Mouse (Mus musculus): ENCODE data around the gene Enam.
"Not testable (repeated sequence)": the region's sequence is repeated elsewhere in the genome, so short reads cannot be mapped to it uniquely, and the experiment has no call there.

The Enam gene

DNA sequence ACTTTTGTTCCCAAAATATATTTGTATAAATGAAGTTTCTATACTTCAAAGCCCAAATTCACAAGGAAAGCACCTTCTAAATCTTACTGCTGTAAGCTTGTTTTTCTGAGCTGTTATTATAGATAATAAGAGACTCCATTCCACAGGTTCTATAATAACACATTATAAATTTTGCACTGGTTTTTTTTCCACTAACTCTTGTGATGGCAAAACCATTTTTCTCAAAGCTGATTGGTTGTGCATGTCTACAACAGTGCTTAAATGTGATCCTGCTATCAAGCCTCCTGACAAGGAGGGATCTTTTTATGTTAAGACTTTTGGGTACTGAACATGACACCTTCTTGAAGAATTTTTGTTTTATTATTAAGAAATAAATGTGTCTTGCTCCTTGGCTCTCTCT lies at the start of gene Enam:
TSS of gene Enam (plus strand) at position 301 of the 400 bp plus-strand sequence.
- no peak for DNase-seq

DNA sequence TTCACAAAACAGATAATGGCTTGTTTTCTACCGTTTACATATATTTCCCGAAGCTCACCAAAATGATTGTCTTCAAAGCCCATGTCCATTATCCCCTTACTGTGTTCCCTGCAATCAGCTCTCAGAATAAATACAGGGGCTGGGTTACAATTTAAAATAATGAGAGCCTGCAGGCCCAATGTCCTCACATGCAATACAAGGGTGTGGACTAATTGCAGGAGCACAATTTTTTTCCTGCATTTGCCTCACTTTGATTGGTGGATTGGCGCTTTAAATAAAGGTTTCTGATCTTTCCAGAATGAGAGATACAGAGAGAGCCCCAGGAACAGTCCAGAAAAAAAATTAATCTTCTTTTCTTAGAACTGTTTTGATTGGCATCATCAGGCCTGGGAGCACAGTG lies 32.1 kb upstream of the Enam start, which contains the start of gene Ambn:
TSS of gene Ambn (plus strand) at position 301 of the 400 bp plus-strand sequence.
- no peak for DNase-seq

- no peak for DNase-seq
Measured at GRCm38 (mm10) chr5:88467471-88467870, 20.3 kb upstream of the Enam start.

GRCm38 (mm10) chr5:88468807-88469704 lies 18.7 kb upstream of the Enam start:
- no peak for DNase-seq

- DNase-seq, result no peak
Measured at GRCm38 (mm10) chr5:88489004-88489403, 1.2 kb downstream of the Enam start.

- no peak for DNase-seq
Measured at GRCm38 (mm10) chr5:88491111-88491510, 3.3 kb downstream of the Enam start.

DNA sequence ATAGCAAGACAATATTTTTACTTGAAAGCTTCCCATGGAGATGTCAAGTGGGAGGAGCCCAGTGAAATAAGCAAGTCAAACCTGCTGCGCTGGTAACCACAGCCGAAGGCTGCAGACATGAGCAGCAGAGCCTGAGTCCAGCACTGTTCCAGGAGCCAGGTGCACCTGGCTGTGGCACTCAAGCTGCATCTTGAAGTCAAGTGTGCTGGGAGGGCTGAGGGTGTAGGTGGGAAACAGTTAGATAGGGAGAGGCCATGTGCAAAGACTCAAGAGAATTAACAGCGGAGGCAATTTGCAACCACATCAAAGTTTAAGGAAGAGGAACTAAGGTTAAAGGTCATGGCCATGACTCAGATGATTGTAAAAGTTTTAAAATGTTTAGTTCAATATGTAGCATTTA lies 12.0 kb downstream of the Enam start:
- no peak for DNase-seq

- DNase-seq, result no peak
Measured at GRCm38 (mm10) chr5:88508555-88508954, 20.8 kb downstream of the Enam start.

DNA sequence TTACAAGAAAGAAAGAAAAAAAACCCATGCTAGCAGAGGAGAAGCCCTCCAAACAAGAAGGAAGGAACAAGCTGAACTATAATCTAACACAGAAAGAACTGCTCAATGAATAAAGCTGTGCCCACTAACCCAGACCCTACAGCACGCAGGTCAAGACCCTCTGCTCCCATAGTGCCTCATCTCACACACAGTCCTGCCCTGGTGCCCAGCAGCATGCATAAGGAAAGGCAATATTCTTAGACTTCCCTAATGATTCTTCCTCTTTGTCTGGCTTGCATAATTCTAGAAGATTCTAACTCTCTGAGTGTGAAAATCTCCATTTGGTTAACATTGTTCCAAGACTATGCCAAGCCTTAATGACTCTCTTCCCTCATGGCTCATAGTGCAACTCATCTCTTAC lies 21.2 kb downstream of the Enam start:
- DNase-seq, result no peak

DNA sequence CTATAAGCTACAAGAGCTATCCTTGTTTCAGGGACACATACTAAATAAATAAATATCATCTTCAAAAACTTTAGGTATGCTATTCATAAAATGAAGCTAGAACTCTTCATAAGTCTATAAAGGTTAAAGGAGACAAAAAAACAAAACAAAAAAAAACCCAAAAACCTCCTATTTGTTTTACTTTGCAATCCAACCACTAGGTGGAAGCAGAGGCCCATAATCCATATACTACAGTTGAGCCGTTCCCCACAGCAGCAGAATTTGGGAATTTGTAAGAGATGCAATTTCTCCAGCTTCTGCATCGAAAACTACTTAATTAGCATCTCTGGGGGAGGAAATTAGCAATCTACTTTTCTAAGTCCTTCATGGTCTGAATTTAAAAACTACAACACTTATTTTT lies 31.5 kb downstream of the Enam start:
- no peak for DNase-seq

- no peak for DNase-seq
Measured at GRCm38 (mm10) chr5:88527657-88528056, 39.9 kb downstream of the Enam start, which contains the start of gene Jchain. Gene Jchain (minus strand): TSS chr5:88527891.

DNA sequence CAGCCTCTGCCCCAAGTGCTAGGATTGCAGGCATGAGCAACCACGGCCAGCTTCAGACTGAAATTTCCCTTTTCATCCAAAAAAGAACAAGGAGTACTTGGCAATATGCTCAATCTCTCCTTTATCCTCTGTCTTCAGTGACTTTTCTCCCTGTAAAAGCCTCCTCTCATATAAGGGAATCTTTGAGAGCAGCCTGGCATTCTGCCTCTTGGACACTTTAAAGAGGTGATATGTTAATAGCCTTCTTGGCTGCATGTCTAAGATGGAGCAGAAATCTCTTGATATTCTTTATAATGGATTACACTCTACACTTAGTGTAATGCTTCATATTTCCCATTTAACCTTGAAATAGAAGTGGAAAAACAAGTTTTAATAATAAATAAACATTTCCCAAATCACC lies 43.1 kb downstream of the Enam start:
- no peak for DNase-seq

DNA sequence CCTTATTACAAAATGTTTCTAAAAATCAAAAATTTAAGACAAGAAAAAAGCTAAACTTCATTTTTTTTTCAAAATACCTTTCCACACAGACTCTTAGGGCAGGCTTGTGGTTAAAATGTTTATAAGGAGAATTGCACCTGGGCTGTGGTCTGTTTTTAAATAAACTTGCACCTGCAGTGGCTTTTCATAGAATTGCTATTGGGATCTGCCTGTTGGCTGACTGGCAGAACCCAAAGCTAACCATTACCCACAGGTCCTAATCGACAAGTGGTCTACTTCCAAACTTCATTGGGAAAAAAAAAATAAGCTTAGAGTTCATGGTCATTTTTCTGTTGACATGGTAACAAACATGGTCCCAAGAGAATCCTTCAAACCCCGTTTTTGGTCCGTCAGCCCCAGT lies 46.9 kb downstream of the Enam start:
- no peak for DNase-seq

DNA sequence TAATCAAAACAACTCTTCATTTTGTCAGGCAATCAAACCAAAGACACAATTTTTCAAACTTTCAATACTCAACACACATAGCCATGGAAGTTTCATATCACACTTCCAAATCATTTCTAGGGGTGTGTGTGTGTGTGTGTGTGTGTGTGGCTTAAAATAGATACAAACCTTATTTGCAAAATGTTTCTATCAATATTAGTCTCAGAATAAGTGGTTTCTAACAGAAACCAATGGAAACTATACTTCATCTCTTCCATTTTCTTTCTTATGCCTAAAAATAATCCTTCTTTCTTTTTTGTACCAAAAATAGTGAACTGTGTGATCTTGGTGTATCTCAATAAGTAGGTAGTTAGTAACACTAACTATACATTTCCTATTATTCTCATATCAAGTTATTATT lies 53.1 kb downstream of the Enam start:
- DNase-seq, result no peak

GRCm38 (mm10) chr5:88542651-88543282 lies 55.0 kb downstream of the Enam start:
- DNase-seq, result peak; percentile 25

DNA sequence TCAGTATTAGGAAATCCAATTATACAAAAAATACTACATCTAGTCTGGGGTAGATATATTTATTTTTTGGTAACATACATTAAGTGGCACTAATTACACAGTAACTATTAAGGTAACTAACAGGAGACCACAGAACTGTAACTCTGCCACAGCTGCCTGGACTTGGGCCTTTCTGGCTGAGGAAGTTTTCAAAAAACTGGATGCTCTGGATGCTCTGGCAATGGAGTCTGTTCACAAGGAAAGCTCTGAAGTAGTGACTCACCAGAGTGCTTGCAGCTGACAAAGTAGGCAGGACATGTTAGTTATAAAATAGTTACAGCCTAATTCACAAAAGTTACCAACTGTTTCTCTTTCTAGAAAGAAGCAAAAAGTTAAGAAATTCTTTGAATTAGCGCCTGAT lies 56.6 kb downstream of the Enam start:
- not testable (repeated sequence) for DNase-seq

- no peak for DNase-seq
Measured at GRCm38 (mm10) chr5:88545536-88545935, 57.8 kb downstream of the Enam start.

DNA sequence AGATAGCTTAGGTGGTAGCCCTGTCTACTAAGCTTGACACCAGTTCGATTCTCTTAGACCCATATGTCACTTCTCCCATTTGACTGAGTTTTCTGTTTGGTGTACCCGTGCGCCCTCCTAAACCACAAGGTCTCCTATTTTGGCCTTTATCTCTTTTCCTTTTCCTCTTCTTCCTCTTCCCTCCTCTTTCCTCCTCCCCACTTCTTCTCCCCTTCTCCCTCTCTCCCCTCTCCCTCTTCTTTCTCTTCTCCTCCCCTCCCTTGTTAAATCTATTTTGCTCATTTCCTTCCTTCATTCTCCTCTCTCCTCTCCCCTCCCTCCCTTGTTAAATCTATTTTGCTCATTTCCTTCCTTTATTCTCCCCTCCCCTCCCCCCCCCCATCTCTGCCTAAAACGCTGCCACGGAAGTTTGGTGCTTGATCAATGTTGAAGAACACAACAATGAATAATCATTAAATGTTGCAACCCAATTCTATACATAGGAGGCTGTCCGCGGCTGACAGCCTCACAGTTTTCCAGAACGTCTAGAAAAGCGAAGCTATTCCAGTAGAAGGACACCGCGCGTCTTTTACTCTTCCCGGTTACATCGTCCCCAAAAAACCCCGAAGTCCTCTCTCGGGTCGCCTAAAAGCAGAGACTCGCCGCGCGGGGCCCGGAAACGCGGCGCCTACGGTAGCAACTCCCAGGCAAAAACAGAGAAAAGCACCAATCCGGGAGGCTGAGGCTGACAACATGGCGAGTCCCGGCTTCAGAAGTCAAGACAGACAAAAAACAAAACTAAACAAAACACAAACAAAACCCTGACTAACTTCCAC lies 65.7 kb downstream of the Enam start:
- DNase-seq, result no peak

DNA sequence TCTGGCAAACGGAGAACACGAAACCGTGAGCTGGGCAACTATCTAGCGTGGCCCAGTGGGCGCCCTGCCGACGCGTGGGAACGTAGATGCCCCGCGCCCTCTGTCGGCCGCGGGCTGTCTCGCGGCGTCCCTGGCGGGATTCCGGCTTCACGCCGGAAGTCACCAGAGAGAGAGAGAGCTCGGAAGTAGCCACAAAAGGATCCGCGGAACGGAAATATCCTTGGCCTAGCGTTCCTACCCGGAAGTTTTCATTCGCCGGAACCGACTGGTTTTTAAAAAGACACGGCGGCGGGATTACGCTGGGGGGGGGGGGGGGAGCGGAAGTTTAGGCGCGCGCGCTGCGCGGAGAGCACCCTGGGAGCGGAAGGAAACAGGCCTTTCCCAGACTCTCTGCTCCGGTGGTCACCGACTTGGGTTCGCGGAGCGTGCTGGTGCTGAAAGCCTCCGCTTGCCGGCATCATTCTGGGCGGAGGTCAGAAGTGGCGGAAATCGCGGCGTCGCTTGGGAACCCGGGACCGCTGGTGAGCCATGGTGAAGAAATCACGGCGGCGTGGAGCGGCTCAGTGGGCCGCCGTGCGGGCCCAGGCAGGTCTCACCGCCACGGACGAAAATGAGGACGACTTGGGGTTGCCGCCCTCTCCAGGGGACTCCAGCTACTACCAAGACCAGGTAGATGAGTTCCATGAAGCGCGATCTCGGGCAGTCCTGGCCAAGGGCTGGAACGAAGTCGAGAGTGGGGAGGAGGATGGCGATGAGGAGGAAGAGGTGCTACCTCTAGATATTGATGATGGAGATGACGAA lies 66.5 kb downstream of the Enam start, which contains the start of gene Utp3:
TSS of gene Utp3 (plus strand) at position 377 of the 801 bp plus-strand sequence.
- peak; percentile 94 for DNase-seq
